Mouse (Mus musculus) adrenal gland, adult 8-10 months (tissue): ENCODE results near the gene Upf3b. TPM values are rescaled to one million over a fixed set of nuclear protein-coding genes. Genes with fewer than 3 reads are reported as not detected.
A peak's percentile ranks its signal among the peaks of the same experiment; 100 is the strongest.
"Not testable (repeated sequence)": the region's sequence is repeated elsewhere in the genome, so short reads cannot be mapped to it uniquely, and the experiment has no call there.

Source experiments
- DNase-seq: peaks from one replicate; pipeline ENCODE4 v3.0.0; 2022
- total RNA-seq, 4 experiments: library from RNA; stranded (reverse); gene quantifications; 2 replicates each; pipeline ENCODE4 v1.2.4; 2022

Upf3b gene
- 10 to 100 TPM; 14.7 to 27.6 (median 19.3) TPM for total RNA-seq

DNA sequence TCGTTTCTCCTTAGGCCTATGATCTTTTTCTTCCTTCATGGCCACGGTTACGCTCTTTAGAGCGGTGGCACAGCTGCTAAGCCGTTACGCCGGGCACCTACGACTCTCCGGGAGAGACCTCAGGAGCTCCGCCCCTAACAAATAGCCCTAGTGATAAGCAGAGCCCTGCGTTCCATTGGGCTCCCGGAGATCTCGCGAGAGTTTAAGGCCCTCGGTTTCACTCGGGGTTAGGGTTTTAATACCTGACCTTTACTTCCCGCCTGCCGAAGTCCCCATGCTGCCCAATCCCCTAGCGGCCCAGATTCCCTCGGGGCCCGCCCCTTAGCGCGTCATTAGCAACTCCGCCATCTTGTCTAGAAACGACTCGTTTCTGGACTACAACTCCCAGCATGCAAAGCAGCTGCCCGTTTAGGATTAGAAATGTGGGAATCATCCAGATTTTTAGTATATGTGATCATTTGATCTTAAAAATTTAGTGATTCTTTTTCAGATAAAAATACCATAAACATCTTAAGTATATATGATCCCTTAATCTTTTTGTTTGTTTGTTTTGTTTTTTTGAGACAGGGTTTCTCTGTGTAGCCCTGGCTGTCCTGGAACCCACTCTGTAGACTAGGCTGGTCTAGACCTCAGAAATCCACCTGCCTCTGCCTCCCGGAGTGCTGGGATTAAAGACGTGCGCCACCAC is at the start of gene Upf3b:
TSS of gene Upf3b (minus strand) at position 130 of the 688 bp plus-strand sequence.
- peak; percentile 94 for DNase-seq

- DNase-seq = no peak
These were observed 47.7 kb upstream of the Upf3b start for GRCm38 (mm10) chrX:37157839-37158238.

GRCm38 (mm10) chrX:37144954-37145353 is 34.8 kb upstream of the Upf3b start:
- no peak for DNase-seq

DNA sequence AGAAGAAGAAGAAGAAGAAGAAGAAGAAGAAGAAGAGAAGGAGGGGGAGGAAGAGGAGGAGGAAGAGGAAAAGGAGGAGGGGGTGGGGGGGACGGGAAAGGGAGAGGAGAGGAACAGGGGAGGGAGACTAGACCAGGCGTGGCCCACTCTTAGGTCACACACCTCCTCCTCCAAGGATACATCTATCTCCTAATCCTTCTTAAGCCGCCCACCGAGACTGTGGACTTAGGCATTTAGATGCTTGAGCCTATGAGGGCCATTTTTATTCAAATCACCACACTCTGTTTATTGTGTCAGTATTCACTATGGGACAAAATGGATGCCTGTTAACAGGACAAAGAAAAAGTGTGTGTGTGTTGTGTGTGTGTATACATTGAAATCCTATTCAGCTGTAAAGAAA is 34.4 kb upstream of the Upf3b start:
- DNase-seq = not testable (repeated sequence)

- no peak for DNase-seq
These were observed 31.6 kb upstream of the Upf3b start for GRCm38 (mm10) chrX:37141732-37142131.

DNA sequence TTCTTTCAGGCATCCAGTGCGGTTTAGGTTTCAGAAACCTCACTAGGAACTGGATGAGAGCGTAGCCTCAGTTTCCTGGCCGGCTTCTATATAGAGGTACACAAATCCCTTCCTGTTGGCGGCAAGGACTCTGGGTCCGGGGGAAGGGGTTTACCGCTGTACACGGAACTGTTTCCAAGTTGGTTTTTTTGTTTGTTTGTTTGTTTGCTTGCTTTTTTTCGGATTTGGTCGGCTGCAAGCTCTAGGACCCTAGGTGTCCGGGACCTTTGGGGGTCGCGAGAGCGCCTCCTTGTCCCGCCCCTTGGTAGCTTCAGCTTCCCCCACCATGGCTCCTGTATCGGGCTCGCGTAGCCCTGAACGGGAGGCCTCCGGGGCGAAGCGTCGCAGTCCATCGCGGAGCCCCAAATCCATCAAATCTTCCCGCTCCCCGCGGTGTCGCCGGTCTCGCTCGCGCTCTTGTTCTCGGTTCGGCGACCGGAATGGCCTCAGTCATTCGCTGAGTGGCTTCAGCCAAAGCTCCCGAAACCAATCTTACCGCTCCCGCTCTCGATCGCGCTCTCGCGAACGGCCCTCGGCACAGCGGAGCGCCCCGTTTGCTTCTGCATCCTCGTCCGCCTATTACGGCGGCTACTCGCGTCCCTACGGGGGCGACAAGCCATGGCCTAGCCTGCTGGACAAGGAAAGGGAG is 16.7 kb upstream of the Upf3b start, which contains the start of gene Nkap:
TSS of gene Nkap (plus strand) at position 125 of the 688 bp plus-strand sequence.
- peak; percentile 43 for DNase-seq

GRCm38 (mm10) chrX:37125511-37125910 is 15.4 kb upstream of the Upf3b start:
- no peak for DNase-seq

- no peak for DNase-seq
These were observed 10.1 kb upstream of the Upf3b start for GRCm38 (mm10) chrX:37120212-37120611.

- no peak for DNase-seq
These were observed 9.5 kb upstream of the Upf3b start for GRCm38 (mm10) chrX:37119585-37119984.

DNA sequence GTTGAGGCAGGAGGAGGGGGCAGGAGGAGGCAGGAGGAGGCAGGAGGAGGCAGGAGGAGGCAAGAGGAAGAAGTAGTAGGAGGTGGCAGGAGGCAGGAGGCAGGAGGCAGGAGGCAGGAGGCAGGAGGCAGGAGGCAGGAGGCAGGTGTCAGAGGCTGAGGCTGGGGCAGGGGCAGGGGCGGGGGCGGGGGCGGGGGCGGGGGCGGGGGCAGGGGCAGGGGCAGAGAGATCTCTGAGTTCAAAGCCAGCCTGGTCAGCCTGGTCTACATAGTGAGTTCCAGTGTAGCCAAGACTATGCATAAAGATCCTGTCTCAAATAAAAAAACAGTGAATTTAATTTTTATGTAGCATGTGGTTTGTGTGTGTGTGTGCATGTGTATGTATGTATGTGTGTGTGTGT is 7.0 kb upstream of the Upf3b start:
- no peak for DNase-seq

DNA sequence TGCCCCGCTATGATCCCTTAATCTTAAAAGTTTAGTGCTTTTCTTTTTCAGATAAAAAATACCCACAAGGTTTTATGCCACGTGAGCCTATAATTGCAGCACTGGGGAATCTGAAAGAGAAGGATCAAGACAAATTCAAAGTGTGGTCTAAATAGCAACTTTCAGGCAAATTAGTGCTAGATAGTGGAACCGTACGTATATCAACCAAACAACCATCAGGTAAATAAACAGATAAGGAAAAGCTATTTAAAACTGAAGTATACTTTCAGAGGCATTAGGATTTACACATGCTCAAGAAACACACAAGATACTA is 715 bp upstream of the Upf3b start:
- DNase-seq = no peak

DNA sequence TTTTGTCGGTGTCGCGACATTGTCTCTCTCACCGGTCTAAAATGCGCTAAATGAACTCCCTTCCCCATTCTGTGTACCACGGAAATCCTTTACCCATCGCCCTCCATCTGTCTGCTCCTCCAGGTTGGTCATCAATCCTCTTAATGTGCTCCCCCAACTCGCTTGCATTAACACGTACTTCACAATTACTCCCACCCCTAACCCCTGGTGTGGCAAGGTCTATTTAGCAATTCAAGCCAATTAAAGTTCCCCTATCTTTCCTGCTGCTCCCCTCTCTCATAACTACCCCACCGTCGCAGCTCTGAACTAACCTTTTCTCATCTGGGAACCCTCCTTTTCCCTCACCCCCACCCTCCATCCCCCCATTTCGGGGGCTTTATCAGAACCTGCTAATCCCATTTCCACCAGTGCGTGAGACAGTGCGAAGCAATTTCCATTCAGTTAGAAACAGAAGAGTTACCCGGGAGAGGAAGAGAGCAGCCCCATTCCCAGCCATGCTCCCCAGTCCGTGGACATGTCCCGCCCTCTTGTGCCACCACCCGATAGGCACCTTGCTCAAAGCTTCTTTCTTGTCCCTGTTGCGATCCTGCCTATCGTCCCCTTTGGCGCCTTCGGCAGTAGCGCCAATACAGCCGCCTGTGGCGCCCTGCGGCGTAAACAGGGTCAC is 463 bp downstream of the Upf3b start:
- DNase-seq = no peak

- DNase-seq = no peak
These were observed 6.3 kb downstream of the Upf3b start for GRCm38 (mm10) chrX:37103826-37104225.

DNA sequence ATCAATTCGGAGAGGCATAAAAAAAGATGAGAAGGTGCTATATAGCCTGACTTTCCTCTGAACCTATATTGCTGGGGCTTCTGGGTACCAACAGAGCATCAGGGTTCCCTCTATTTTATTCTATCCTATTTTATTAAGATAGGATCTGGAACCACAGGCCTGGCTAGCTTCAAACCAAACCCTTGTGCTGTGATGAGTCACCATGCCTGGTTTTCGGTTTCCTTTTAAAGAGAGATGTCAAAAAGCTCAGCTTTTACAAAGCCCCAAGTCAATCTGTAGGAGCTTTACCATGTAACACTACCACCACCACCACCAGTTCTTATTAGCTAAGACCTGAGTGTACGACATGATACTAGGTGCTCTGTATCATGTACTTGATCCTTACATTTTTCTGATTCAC is 11.4 kb downstream of the Upf3b start:
- no peak for DNase-seq

DNA sequence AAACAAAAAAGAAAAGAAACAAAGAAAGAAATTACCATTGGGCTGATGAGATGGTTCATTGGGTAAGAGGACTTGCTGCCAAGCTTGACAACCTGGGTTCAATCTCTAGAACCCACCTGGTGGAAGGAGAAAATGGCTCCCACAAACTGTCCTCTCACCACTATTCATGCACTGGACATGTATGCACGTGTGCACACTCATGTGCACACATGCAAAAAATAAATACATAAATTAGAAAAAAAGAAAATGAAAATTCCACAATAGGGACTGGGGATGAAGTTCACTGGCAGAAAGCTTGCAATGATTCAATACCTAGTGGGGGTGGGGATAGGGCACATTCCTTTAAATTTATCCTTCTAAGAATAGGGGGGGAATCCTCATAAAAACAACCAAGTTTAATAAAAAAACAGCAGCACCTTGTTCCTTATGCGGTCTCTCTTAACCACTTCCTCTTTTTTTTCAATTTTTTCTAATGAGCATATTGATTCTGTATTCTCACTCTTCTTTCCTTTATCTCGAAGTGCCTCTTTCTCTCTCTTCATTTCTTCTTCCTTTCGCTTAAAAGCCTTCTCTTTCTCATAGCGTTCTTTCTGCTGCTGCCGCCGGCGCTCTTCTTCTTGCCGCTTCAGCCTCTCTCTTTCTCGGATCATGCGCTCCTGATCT is 14.9 kb downstream of the Upf3b start:
- no peak for DNase-seq

DNA sequence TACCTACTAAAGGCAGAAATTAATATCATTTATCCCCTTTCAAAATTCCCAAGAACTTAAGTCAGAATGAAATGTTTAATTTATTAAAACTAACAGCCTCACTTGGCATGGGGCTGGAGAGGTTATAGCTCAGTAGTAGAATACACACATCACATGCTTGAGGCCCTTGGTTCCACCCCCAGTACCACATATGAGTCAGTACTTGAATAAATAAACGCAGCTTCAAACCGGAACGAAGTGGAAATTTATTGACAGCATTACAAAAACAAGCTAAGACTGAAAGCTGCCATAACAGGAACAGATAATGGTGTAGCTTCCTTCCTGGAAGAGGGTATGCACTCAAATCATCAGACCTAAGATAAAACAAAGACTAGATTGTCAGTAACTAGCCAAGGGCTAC is 18.7 kb downstream of the Upf3b start:
- no peak for DNase-seq

DNA sequence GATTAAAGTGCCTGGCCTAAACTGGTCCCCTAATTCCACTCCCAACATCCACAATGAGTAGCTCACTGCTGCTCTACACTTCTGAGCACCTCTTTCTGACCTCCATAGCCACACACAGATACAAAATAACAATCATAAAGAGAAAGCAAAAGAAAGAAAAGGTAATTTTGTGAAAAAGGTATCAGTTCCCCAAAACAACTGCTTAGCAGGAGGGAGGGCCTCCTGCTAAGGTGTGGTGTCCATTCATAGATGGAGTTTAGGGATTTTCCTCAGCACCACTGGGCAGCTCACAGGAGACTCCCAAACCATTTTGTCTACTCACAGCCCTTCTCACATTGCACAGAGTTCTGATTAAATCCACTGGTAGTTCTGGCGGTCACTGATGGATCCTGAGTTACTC is 21.3 kb downstream of the Upf3b start:
- no peak for DNase-seq

GRCm38 (mm10) chrX:37085665-37086064 is 24.5 kb downstream of the Upf3b start:
- DNase-seq = no peak

DNA sequence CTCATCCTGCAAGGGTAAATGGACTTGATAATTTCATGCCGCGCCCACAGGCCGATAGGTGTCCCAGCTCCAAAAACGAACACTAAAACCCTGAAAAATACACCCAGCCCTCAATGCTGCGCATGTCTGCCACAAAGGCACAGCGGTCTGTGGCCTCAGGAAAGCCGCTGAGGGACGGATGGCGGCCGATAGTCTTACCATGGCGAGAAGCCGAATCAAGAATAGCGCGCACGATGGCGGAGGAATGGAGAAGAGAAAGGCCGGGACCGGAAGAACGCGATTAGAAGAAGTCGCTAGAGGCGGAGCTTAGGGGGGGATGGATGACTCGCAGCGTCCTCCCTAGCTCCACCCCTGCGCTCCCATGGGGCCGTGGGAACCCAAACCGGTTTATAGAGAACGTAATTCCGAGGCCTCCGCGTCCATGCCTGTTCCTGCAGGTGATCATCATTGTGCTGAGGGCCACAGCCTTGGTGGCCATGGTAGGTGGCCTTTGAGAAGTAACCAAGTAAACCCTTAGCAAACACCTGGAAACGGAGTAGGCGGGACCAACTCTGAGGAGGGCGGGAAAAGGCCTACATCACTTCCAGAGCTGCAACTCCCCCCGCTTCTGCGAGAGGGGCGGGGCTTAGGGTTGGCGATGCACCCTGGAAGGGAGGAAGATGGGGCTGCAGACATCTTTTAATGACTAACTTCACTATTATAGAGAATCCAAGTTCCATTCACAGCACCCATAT is 25.0 kb downstream of the Upf3b start, which contains the start of gene Rpl39:
TSS of gene Rpl39 (minus strand) at position 476 of the 734 bp plus-strand sequence.
- DNase-seq = peak; percentile 88

- no peak for DNase-seq
These were observed 25.7 kb downstream of the Upf3b start for GRCm38 (mm10) chrX:37084318-37084926.

- DNase-seq = no peak
These were observed 28.9 kb downstream of the Upf3b start for GRCm38 (mm10) chrX:37081194-37081593.

DNA sequence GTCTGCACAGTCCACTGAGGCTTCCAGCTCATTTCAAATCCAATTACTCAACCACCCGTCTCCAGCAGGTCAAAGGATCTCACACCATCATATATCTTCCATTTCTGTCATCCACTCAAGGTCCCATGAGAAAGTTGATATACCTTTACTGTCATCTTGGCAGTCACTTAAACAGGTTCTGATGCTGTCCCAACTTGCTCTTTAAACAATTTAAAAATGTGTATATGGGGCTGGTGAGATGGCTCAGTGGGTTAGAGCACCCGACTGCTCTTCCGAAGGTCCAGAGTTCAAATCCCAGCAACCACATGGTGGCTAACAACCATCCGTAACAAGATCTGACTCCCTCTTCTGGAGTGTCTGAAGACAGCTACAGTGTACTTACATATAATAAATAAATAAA is 29.8 kb downstream of the Upf3b start:
- not testable (repeated sequence) for DNase-seq
